Comparison of ENCODE assay signal across 31 mouse cellular contexts in the genomic region with DNA sequence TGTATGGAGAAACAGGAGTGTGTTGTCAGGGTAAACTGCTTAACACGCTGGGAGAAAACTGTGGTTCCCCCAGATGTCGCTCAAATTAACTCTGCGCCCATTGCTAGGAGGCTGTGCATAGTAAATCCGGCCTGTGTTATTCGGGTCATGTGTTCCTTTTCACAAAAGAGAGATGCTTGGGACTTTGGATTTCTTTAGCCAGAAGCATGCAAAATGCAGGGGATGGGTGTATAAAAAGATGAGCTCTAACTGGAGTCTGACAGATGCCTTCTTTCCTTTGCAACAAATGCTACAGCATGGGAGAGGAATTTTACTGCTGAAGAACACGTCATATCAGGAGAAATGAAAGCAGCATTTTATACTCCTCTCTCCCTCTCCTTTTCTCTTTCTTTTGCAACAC.
DNase-seq lines count a peak whose midpoint lies in the region; ATAC-seq and TF ChIP-seq lines count a peak whose summit lies in the region.
"Had no signal": no experiment of that assay in that cellular context is flagged by ENCODE, and none has a peak within 500 bp of the region (broad histone marks: within the 10 kb centered on the region; RNA-seq: fewer than 3 reads in every experiment).

No protein-coding gene starts in this region.

- no peak overlapping the region for H3K4me3 ChIP-seq in left cerebral cortex, adult 2 months
- H3K4me3 ChIP-seq: embryonic facial prominence, embryonic 12.5 days; heart, embryonic 13.5 days; limb, embryonic 15.5 days; liver, embryonic 13.5 days; midbrain, embryonic 13.5 days; neural tube, embryonic 15.5 days had no signal

- ATAC-seq in frontal cortex, adult (ENCODE audit: low TSS enrichment): peak; percentile 78
- ATAC-seq: CD4-positive, CD25-positive, alpha-beta regulatory T cell, adult 4 months; intestine, embryonic 16.5 days; lung, postnatal 0 days; midbrain, embryonic 13.5 days had no signal

- intact Hi-C loops in left cerebral cortex, adult 2 months (cut with DNase I): no loop called here

- TF ChIP-seq CTCF in left cerebral cortex, adult 2 months (IDR thresholded peaks at IDR 0.05): no peak

- H3K27ac ChIP-seq in left cerebral cortex, adult 2 months: peak overlapping the region; percentile 26; the same call in 1 of the 2 replicates
- H3K27ac ChIP-seq: embryonic facial prominence, embryonic 12.5 days; heart, embryonic 13.5 days; limb, embryonic 15.5 days; liver, embryonic 13.5 days; midbrain, embryonic 13.5 days; neural tube, embryonic 15.5 days had no signal

- no peak for DNase-seq in frontal cortex, postnatal 14 days (ENCODE audit: low spot score in 2 of 2)
- DNase-seq in left cerebral cortex, adult 2 months (ENCODE audit: extremely low spot score in 1 of 2, low spot score in 2 of 2): no peak
- no peak for DNase-seq in left cerebral cortex, adult 8-10 months (ENCODE audit: low spot score in 2 of 2)
- peak; percentile 32 for DNase-seq in layer of hippocampus, adult 9-11 months
- peak; percentile 43 for DNase-seq in telencephalon, adult 2 months (ENCODE audit: low read depth, low spot score)
- DNase-seq in thymus, postnatal 4 days: no peak
- DNase-seq: adrenal gland, postnatal 14 days; cerebellum, adult 11-12 months; cerebellum, adult 9-11 months; embryo, embryonic 11 days; heart, postnatal 10 days; kidney, adult 8-10 months; kidney, postnatal 10 days; left cerebral cortex, postnatal 4 days; liver, embryonic 13.5 days; lung, adult 18-20 months; lung, postnatal 4 days; retina, postnatal 1 day; right cerebral cortex, postnatal 25 days; spleen, adult 18-20 months; thymus, adult 2 months; thymus, postnatal 36 days had no signal

Comparison
In these comparisons a context has a peak if more than half of its experiments do, and no peak if none do; other contexts are left out.
1. DNase-seq: peak in layer of hippocampus, adult 9-11 months (single experiment) and telencephalon, adult 2 months (single experiment); none in frontal cortex, postnatal 14 days (0 of 2), left cerebral cortex, adult 2 months (0 of 2), left cerebral cortex, adult 8-10 months (0 of 2) and thymus, postnatal 4 days (single experiment).